Mouse (Mus musculus): ENCODE results near the gene Fubp1. TPM values are rescaled to one million over a fixed set of nuclear protein-coding genes. Genes with fewer than 3 reads are reported as not detected.

Fubp1 gene
- polyA plus RNA-seq, 1 experiment = 18.4 TPM

DNA sequence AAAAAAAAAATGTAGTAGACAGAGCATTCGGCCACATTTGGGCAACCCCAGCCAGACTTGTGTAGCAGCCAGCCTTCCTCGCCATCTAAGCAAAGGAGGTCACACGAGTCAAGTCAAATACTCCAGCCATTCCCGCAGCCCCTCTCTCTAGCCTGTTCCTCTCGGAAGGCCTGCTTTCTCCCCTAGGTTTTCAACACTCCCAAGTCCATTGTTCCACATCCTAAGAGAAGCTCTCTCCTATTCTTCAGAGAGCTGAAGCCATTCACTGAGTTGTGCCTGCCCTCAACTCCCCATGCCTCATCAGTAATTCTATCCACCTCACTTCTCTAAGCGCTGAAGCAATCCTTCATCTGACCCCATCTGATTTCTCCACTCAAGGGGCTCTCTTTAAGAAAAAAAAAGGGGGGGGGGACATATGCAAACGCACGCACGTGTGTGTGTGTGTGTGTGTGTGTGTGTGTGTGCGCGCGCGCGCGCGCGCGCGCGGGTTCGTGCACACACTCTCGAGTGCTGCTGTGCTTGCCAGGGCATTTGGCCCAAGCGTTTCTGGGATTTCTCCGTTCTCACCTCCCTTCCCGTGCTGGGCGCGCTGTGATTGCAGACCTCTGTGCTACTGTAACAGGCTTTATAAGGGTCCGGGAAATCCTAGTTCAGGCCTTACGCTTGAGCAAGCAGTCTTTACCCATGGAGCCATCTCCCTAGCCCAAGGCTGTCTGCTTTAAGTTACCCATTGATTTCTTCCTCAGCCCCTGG is 43.3 kb upstream of the Fubp1 start:
- Histone ChIP-seq H3K27me3 (ENCODE audit: control insufficient read depth, insufficient read depth, low read length) (no peaks in the 10 kb centered on the region), H3K36me3 (ENCODE audit: control insufficient read depth, insufficient read depth, low read length) (peaks cover 3% of the 10 kb centered on the region; the same call in 1 of the 2 replicates), H3K4me1 (ENCODE audit: control insufficient read depth, insufficient read depth, insufficient read length, low read length) (peaks cover 12% of the 10 kb centered on the region), H3K27ac (ENCODE audit: insufficient read depth, low read depth, low read length) (no peak overlapping the region), H3K4me3 (ENCODE audit: low read depth, low read length) (no peak overlapping the region)
- WGBS = 74% methylated on average over 29 of the region's 29 CpGs
- TF ChIP-seq CTCF (IDR thresholded peaks at IDR 0.05; ENCODE audit: extremely low read depth, insufficient read length, insufficient replicate concordance, low read depth, low read length) (no peak), POLR2A (IDR thresholded peaks at IDR 0.05; ENCODE audit: low read depth, low read length) (no peak)

DNA sequence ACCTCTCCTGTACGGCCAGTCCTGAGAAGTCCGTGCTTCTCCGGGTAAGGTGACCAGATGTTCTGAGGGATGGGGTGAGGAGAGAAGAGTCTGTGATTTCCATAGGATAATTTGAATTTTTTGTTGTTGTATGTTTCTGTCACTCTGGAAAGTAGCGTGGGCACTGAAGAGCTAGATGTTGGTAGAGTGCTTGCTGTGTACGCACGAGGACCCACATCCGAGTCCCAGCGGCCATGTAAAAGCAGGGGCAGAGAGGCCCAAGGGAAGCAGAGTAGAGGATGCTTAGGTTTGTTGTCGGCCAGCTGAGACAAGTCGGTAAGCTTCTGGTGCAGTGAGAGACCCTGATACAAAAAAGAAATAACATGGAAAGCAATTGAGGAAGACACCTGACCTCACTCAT is 42.2 kb upstream of the Fubp1 start:
- no peaks in the 10 kb centered on the region for H3K36me3 ChIP-seq (ENCODE audit: control insufficient read depth, insufficient read depth, low read length)
- H3K27me3 ChIP-seq (ENCODE audit: control insufficient read depth, insufficient read depth, low read length) = no peaks in the 10 kb centered on the region
- no peak for TF ChIP-seq POLR2A (IDR thresholded peaks at IDR 0.05; ENCODE audit: low read depth, low read length)
- no peak for TF ChIP-seq CTCF (IDR thresholded peaks at IDR 0.05; ENCODE audit: extremely low read depth, insufficient read length, insufficient replicate concordance, low read depth, low read length)
- H3K4me1 ChIP-seq (ENCODE audit: control insufficient read depth, insufficient read depth, insufficient read length, low read length) = peaks cover 12% of the 10 kb centered on the region
- H3K27ac ChIP-seq (ENCODE audit: insufficient read depth, low read depth, low read length) = no peak overlapping the region
- H3K4me3 ChIP-seq (ENCODE audit: low read depth, low read length) = no peak overlapping the region
- 98% methylated on average over 10 of the region's 10 CpGs for WGBS

DNA sequence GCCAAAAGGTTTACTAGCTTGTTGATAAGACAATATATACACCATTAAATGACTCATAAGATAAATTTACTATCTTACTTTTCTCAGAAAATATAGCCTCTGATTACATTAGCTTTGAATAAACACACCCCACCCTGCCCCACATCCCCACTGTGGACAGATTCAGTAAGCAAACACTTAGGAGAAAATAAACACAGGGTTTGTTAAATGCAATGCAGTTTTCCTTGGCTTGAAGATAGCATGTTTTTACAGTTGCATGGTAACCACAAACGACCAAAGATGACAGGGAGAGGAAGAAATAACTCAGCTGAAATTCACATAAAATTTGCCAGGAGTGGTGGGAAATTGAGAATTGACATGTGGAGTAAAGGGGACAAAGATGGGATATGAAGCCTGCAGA is 39.8 kb upstream of the Fubp1 start:
- TF ChIP-seq CTCF (IDR thresholded peaks at IDR 0.05; ENCODE audit: extremely low read depth, insufficient read length, insufficient replicate concordance, low read depth, low read length) = no peak
- TF ChIP-seq POLR2A (IDR thresholded peaks at IDR 0.05; ENCODE audit: low read depth, low read length) = no peak
- Histone ChIP-seq H3K27me3 (ENCODE audit: control insufficient read depth, insufficient read depth, low read length) (no peaks in the 10 kb centered on the region), H3K36me3 (ENCODE audit: control insufficient read depth, insufficient read depth, low read length) (no peaks in the 10 kb centered on the region), H3K4me3 (ENCODE audit: low read depth, low read length) (no peak overlapping the region), H3K27ac (ENCODE audit: insufficient read depth, low read depth, low read length) (peak overlapping the region; percentile 83), H3K4me1 (ENCODE audit: control insufficient read depth, insufficient read depth, insufficient read length, low read length) (peaks cover 10% of the 10 kb centered on the region)
- 2% methylated on average over 1 of the region's 1 CpGs for WGBS

GRCm38 (mm10) chr3:152171236-152171635 is 39.0 kb upstream of the Fubp1 start:
- TF ChIP-seq POLR2A (IDR thresholded peaks at IDR 0.05; ENCODE audit: low read depth, low read length) = no peak
- TF ChIP-seq CTCF (IDR thresholded peaks at IDR 0.05; ENCODE audit: extremely low read depth, insufficient read length, insufficient replicate concordance, low read depth, low read length) = no peak
- no peaks in the 10 kb centered on the region for H3K36me3 ChIP-seq (ENCODE audit: control insufficient read depth, insufficient read depth, low read length)
- no peak overlapping the region for H3K4me3 ChIP-seq (ENCODE audit: low read depth, low read length)
- H3K4me1 ChIP-seq (ENCODE audit: control insufficient read depth, insufficient read depth, insufficient read length, low read length) = peaks cover 10% of the 10 kb centered on the region
- peak overlapping the region; percentile 83 for H3K27ac ChIP-seq (ENCODE audit: insufficient read depth, low read depth, low read length)
- H3K27me3 ChIP-seq (ENCODE audit: control insufficient read depth, insufficient read depth, low read length) = no peaks in the 10 kb centered on the region
- WGBS = 45% methylated on average over 2 of the region's 2 CpGs

- WGBS = 42% methylated on average over 7 of the region's 7 CpGs
- TF ChIP-seq CTCF (IDR thresholded peaks at IDR 0.05; ENCODE audit: extremely low read depth, insufficient read length, insufficient replicate concordance, low read depth, low read length) (peak; percentile 19; the same call in 1 of the 2 replicates), POLR2A (IDR thresholded peaks at IDR 0.05; ENCODE audit: low read depth, low read length) (no peak)
- Histone ChIP-seq H3K27me3 (ENCODE audit: control insufficient read depth, insufficient read depth, low read length) (no peaks in the 10 kb centered on the region), H3K4me1 (ENCODE audit: control insufficient read depth, insufficient read depth, insufficient read length, low read length) (peaks cover 10% of the 10 kb centered on the region), H3K4me3 (ENCODE audit: low read depth, low read length) (no peak overlapping the region), H3K27ac (ENCODE audit: insufficient read depth, low read depth, low read length) (peak overlapping the region; percentile 14; the same call in 1 of the 2 replicates), H3K36me3 (ENCODE audit: control insufficient read depth, insufficient read depth, low read length) (no peaks in the 10 kb centered on the region)
Measured at GRCm38 (mm10) chr3:152171862-152172261, 38.4 kb upstream of the Fubp1 start.

GRCm38 (mm10) chr3:152172322-152172935 is 37.8 kb upstream of the Fubp1 start:
- peaks cover 10% of the 10 kb centered on the region; the same call in 1 of the 2 replicates for H3K4me1 ChIP-seq (ENCODE audit: control insufficient read depth, insufficient read depth, insufficient read length, low read length)
- TF ChIP-seq CTCF (IDR thresholded peaks at IDR 0.05; ENCODE audit: extremely low read depth, insufficient read length, insufficient replicate concordance, low read depth, low read length) = no peak
- no peak for TF ChIP-seq POLR2A (IDR thresholded peaks at IDR 0.05; ENCODE audit: low read depth, low read length)
- WGBS = 78% methylated on average over 7 of the region's 7 CpGs

DNA sequence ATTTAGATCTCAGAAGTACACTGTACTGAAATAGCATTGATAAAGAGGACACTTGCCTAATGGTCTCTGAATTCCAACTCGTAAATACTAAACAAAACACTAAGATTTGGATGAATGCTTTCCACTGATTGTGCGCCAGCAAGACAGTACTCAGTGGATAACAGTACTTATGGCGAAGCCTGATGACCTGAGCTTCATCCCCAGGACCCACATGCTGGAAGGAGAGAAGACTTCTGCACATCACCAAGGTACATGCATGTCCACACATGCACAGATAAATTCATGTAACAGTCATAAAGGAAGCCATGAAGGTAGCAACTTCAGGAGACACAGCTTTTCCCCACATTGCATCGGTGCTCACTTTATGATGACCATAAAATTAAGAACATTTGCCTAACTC is 31.4 kb upstream of the Fubp1 start:
- no peak for TF ChIP-seq CTCF (IDR thresholded peaks at IDR 0.05; ENCODE audit: extremely low read depth, insufficient read length, insufficient replicate concordance, low read depth, low read length)
- no peak for TF ChIP-seq POLR2A (IDR thresholded peaks at IDR 0.05; ENCODE audit: low read depth, low read length)
- H3K4me1 ChIP-seq (ENCODE audit: control insufficient read depth, insufficient read depth, insufficient read length, low read length) = peaks cover 3% of the 10 kb centered on the region; the same call in 1 of the 2 replicates
- H3K27me3 ChIP-seq (ENCODE audit: control insufficient read depth, insufficient read depth, low read length) = no peaks in the 10 kb centered on the region
- no peak overlapping the region for H3K4me3 ChIP-seq (ENCODE audit: low read depth, low read length)
- peaks cover 7% of the 10 kb centered on the region for H3K36me3 ChIP-seq (ENCODE audit: control insufficient read depth, insufficient read depth, low read length)
- no peak overlapping the region for H3K27ac ChIP-seq (ENCODE audit: insufficient read depth, low read depth, low read length)
- WGBS = 60% methylated on average over 4 of the region's 4 CpGs

More at GRCm38 (mm10) chr3:152172322-152172935, 37.8 kb upstream of the Fubp1 start:
- H3K36me3 ChIP-seq (ENCODE audit: control insufficient read depth, insufficient read depth, low read length) = no peaks in the 10 kb centered on the region
- H3K4me3 ChIP-seq (ENCODE audit: low read depth, low read length) = no peak overlapping the region
- H3K27me3 ChIP-seq (ENCODE audit: control insufficient read depth, insufficient read depth, low read length) = no peaks in the 10 kb centered on the region
- H3K27ac ChIP-seq (ENCODE audit: insufficient read depth, low read depth, low read length) = 0 out of 2 replicates have a peak overlapping the region, but pooled peaks have one; percentile 14
